Mouse (Mus musculus): ENCODE measurements around the gene Cdkal1. TPM values are rescaled to one million over a fixed set of nuclear protein-coding genes. Genes with fewer than 3 reads are reported as not detected.

The Cdkal1 gene
- polyA plus RNA-seq, 1 experiment: 11.5 TPM

- WGBS: 88% methylated on average over 3 of the region's 3 CpGs
- Histone ChIP-seq H3K4me1 (ENCODE audit: control insufficient read depth, insufficient read depth, low read length) (no peaks in the 10 kb centered on the region), H3K27ac (ENCODE audit: control insufficient read depth, insufficient read depth, low read depth, low read length, poor library complexity) (no peak overlapping the region), H3K4me3 (replicated peaks; ENCODE audit: control insufficient read depth, low read depth, low read length) (no peak overlapping the region)
- TF ChIP-seq POLR2A (IDR thresholded peaks at IDR 0.05; ENCODE audit: borderline replicate concordance, control insufficient read depth, low read depth, low read length) (no peak), CTCF (IDR thresholded peaks at IDR 0.05; ENCODE audit: control insufficient read depth, insufficient read depth, low read length) (no peak)
Observed at GRCm38 (mm10) chr13:29593096-29593495, 262.4 kb downstream of the Cdkal1 start.

DNA sequence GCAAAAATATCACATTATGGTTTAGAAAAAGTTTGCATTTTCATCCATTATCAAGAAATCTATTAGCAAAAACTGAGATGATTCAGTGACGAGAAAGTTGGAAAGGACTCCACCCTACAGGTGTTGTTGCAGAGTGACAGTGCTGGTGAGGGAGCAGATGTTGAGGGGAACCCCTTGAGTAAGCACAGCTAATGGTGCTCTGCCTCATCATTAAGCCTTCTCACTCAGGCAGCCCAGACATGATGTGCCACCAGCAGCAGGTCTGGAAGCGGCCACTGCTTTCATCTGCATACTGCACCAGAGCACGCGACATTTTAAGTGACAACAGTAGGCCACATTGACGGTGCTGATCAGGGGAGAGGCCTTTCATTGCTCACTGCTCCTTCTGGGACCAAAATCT is 264.8 kb downstream of the Cdkal1 start:
- TF ChIP-seq CTCF (IDR thresholded peaks at IDR 0.05; ENCODE audit: control insufficient read depth, insufficient read depth, low read length) (no peak), POLR2A (IDR thresholded peaks at IDR 0.05; ENCODE audit: borderline replicate concordance, control insufficient read depth, low read depth, low read length) (no peak)
- no peak overlapping the region for H3K4me3 ChIP-seq (replicated peaks; ENCODE audit: control insufficient read depth, low read depth, low read length)
- 85% methylated on average over 5 of the region's 5 CpGs for WGBS
- H3K27ac ChIP-seq (ENCODE audit: control insufficient read depth, insufficient read depth, low read depth, low read length, poor library complexity): no peak overlapping the region
- H3K4me1 ChIP-seq (ENCODE audit: control insufficient read depth, insufficient read depth, low read length): no peaks in the 10 kb centered on the region

DNA sequence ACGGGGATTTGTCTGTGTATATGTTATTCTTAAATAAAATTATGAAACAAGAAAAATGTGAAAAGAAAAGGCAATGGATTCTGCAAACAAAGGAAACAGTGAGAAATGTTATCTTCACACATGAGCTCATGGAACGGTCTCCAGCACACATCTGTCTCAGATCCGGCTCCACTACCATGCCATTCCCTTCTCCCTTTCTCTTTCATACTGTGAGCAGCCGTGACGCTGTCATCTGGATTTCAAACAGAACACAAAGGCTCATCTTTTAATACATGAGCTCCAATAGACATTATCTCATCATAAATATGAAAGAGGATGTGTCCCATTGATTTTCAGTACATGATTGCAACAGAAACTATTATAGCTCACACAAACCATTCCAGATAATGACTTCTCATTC is 265.3 kb downstream of the Cdkal1 start:
- H3K4me3 ChIP-seq (replicated peaks; ENCODE audit: control insufficient read depth, low read depth, low read length): no peak overlapping the region
- 85% methylated on average over 5 of the region's 5 CpGs for WGBS
- H3K4me1 ChIP-seq (ENCODE audit: control insufficient read depth, insufficient read depth, low read length): no peaks in the 10 kb centered on the region
- H3K27ac ChIP-seq (ENCODE audit: control insufficient read depth, insufficient read depth, low read depth, low read length, poor library complexity): no peak overlapping the region
- TF ChIP-seq CTCF (IDR thresholded peaks at IDR 0.05; ENCODE audit: control insufficient read depth, insufficient read depth, low read length) (no peak), POLR2A (IDR thresholded peaks at IDR 0.05; ENCODE audit: borderline replicate concordance, control insufficient read depth, low read depth, low read length) (no peak)

DNA sequence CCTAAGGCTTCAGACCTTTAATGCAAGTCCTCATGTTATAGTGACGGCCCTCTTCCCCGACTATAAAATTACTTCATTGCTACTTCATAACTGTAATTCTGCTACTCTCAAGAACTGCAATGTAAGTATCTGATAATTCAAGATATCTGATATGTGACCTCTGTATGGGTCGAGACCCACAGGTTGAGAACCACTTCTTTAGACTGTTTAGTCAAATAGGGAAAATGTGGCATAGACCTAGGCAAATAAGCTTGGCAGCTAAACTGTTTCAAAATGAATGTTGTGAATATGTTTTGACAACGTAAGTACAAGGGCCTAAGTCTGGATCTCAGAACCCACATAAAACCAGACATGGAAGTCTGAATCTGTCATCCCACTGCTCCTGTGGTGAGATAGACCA is 266.8 kb downstream of the Cdkal1 start:
- no peaks in the 10 kb centered on the region for H3K4me1 ChIP-seq (ENCODE audit: control insufficient read depth, insufficient read depth, low read length)
- WGBS: 82% methylated on average over 4 of the region's 4 CpGs
- no peak overlapping the region for H3K4me3 ChIP-seq (replicated peaks; ENCODE audit: control insufficient read depth, low read depth, low read length)
- H3K27ac ChIP-seq (ENCODE audit: control insufficient read depth, insufficient read depth, low read depth, low read length, poor library complexity): no peak overlapping the region
- no peak for TF ChIP-seq CTCF (IDR thresholded peaks at IDR 0.05; ENCODE audit: control insufficient read depth, insufficient read depth, low read length)
- TF ChIP-seq POLR2A (IDR thresholded peaks at IDR 0.05; ENCODE audit: borderline replicate concordance, control insufficient read depth, low read depth, low read length): no peak

DNA sequence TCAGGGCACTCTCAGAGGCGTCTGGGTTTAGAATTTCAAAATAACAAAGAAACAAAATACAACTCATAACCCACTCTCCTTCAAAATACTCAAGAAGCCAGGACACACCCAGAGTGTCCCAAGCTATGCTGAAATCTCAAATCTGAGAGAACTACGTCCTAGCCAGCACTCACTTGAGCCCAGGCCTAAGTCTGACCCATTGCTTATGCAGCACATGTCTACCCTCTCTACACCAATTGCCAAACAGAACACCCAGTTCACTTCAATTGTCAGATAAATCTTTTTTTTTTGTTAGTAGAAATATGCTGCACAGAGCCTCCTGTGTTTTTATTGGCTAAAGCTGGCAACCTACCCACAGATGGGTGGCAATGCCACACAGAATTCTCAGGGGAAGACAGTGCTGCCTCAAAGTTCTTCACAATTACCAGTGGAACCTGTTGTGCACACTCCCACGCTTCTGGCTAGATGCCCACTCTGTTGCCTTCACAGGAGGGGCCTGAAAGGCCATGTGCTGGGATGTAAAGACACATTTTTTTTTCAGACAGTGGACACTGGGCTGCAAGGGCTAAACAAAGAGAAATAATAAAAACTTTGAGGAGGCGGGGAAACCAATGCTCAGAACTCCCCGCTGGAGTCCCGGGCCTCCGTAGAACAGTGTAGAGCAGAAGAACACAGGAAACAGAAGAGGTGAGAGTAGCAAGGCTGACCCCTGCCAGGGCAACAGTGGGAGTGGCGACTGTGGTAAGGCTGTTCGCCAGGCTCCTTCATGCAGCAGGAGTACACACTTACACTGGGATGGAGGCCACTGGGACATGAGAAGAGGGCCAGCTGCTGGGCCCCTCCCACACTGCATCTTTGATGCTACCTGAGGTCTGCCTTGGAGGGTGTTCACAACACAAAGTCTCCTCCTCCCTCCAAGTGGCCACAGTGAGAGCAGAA is 273.4 kb downstream of the Cdkal1 start:
- Histone ChIP-seq H3K4me3 (replicated peaks; ENCODE audit: control insufficient read depth, low read depth, low read length) (no peak overlapping the region), H3K27ac (ENCODE audit: control insufficient read depth, insufficient read depth, low read depth, low read length, poor library complexity) (no peak overlapping the region), H3K4me1 (ENCODE audit: control insufficient read depth, insufficient read depth, low read length) (no peaks in the 10 kb centered on the region)
- TF ChIP-seq POLR2A (IDR thresholded peaks at IDR 0.05; ENCODE audit: borderline replicate concordance, control insufficient read depth, low read depth, low read length) (no peak), CTCF (IDR thresholded peaks at IDR 0.05; ENCODE audit: control insufficient read depth, insufficient read depth, low read length) (no peak)
- 78% methylated on average over 9 of the region's 9 CpGs for WGBS

- H3K4me1 ChIP-seq (ENCODE audit: control insufficient read depth, insufficient read depth, low read length): no peaks in the 10 kb centered on the region
- no peak overlapping the region for H3K4me3 ChIP-seq (replicated peaks; ENCODE audit: control insufficient read depth, low read depth, low read length)
- 89% methylated on average over 7 of the region's 7 CpGs for WGBS
- TF ChIP-seq POLR2A (IDR thresholded peaks at IDR 0.05; ENCODE audit: borderline replicate concordance, control insufficient read depth, low read depth, low read length): no peak
- no peak for TF ChIP-seq CTCF (IDR thresholded peaks at IDR 0.05; ENCODE audit: control insufficient read depth, insufficient read depth, low read length)
- no peak overlapping the region for H3K27ac ChIP-seq (ENCODE audit: control insufficient read depth, insufficient read depth, low read depth, low read length, poor library complexity)
Observed at GRCm38 (mm10) chr13:29580780-29581179, 274.7 kb downstream of the Cdkal1 start.

DNA sequence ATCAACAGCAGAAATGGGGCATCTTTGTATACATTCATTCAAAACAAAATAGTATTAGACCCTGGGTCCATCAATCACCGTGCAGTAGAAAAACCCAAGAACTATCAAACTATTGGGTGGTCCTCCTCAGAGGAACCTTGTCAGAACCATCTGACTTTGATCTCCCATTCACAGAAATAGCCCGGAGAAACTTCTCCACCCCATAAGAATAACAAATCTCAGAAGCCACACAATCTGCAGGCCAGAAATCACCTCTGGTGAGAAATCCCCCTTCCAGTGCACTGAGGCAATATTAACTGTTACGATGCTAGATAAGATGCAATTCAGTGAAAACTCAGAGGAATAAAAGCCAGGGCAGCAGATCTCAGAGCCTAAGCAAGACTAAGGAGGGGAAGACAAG is 275.5 kb downstream of the Cdkal1 start:
- TF ChIP-seq POLR2A (IDR thresholded peaks at IDR 0.05; ENCODE audit: borderline replicate concordance, control insufficient read depth, low read depth, low read length) (no peak), CTCF (IDR thresholded peaks at IDR 0.05; ENCODE audit: control insufficient read depth, insufficient read depth, low read length) (no peak)
- H3K4me3 ChIP-seq (replicated peaks; ENCODE audit: control insufficient read depth, low read depth, low read length): no peak overlapping the region
- H3K4me1 ChIP-seq (ENCODE audit: control insufficient read depth, insufficient read depth, low read length): no peaks in the 10 kb centered on the region
- WGBS: 81% methylated on average over 3 of the region's 3 CpGs
- no peak overlapping the region for H3K27ac ChIP-seq (ENCODE audit: control insufficient read depth, insufficient read depth, low read depth, low read length, poor library complexity)

GRCm38 (mm10) chr13:29578621-29579020 is 276.9 kb downstream of the Cdkal1 start:
- TF ChIP-seq POLR2A (IDR thresholded peaks at IDR 0.05; ENCODE audit: borderline replicate concordance, control insufficient read depth, low read depth, low read length) (no peak), CTCF (IDR thresholded peaks at IDR 0.05; ENCODE audit: control insufficient read depth, insufficient read depth, low read length) (no peak)
- no peak overlapping the region for H3K27ac ChIP-seq (ENCODE audit: control insufficient read depth, insufficient read depth, low read depth, low read length, poor library complexity)
- no peaks in the 10 kb centered on the region for H3K4me1 ChIP-seq (ENCODE audit: control insufficient read depth, insufficient read depth, low read length)
- H3K4me3 ChIP-seq (replicated peaks; ENCODE audit: control insufficient read depth, low read depth, low read length): no peak overlapping the region
- 78% methylated on average over 3 of the region's 3 CpGs for WGBS
